Mouse (Mus musculus): ENCODE results near the gene Ino80. TPM values are rescaled to one million over a fixed set of nuclear protein-coding genes. Genes with fewer than 3 reads are reported as not detected.

The Ino80 gene
- polyA plus RNA-seq, 1 experiment from 2014 or later = 3.9 TPM

DNA sequence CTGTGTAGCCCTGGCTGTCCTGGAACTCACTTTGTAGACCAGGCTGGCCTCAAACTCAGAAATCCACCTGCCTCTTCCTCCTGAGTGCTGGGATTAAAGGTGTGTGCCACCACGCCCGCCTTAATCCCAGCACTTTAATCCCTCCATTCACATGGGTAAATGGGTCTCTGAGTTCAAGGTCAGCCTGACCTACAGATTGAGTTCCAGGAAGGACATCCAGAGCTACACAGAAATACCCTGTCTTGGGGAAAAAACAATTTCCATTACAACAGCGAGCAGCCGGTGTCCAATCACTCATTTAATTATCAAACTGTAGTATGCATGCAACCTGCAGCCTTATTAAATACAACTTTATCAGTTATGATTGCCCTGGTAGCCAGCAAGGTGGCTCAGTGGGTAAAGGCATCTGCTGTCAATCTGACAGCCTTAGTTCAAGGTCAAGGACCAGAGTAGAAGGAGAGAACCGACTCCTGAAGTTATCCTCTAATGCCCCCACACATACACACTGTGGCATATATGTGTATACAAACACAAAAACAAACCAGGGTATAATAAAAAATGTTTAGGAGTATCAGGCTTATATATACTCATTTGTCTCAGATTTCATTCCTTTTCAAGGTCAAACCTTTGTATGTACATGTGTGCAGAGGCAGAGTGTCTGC lies 14.2 kb downstream of the Ino80 start:
- H3K27ac ChIP-seq (ENCODE audit: low read length) = no peak overlapping the region
- ATAC-seq (ENCODE audit: low FRiP score, low TSS enrichment) = no peak

DNA sequence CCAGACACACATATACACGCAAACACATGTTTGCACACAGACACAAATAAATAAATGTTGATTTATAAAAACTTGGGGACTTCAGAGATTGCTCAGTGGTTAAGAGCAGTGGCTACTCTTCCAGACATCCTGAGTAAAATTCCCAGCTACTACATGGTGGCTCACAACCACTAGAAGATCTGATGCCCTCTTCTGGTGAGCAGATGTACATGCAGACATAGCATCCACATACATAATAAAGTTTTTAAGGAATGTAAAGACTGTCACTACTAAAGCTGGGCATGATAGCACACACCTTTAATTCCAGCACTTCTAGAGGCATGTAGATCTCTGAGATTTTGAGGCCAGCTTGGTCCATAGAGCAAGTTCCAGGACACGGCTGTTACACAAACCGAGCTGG lies 16.5 kb downstream of the Ino80 start:
- H3K4me2 ChIP-seq (replicated peaks; ENCODE audit: low read depth, low read length) = no peak overlapping the region
- H3K27me3 ChIP-seq (ENCODE audit: insufficient read depth, low read length) = no peaks in the 10 kb centered on the region
- H3K27ac ChIP-seq (ENCODE audit: low read length) = no peak overlapping the region
- H3K9ac ChIP-seq (replicated peaks; ENCODE audit: low read length) = no peak overlapping the region
- 93% methylated on average over 3 of the region's 3 CpGs for WGBS
- H3K9me3 ChIP-seq (ENCODE audit: low read length) = no peaks in the 10 kb centered on the region
- H3K4me1 ChIP-seq (ENCODE audit: insufficient read depth, low read length) = peaks cover 6% of the 10 kb centered on the region; the same call in 1 of the 2 replicates
- H3K4me3 ChIP-seq (ENCODE audit: low read length) = no peak overlapping the region
- ATAC-seq (ENCODE audit: low FRiP score, low TSS enrichment) = no peak
- H3K36me3 ChIP-seq (ENCODE audit: insufficient read depth, low read length) = peaks cover 9% of the 10 kb centered on the region

More for the DNA sequence above, 14.2 kb downstream of the Ino80 start:
- no peak overlapping the region for H3K9ac ChIP-seq (replicated peaks; ENCODE audit: low read length)
- H3K4me3 ChIP-seq (ENCODE audit: low read length) = no peak overlapping the region
- H3K36me3 ChIP-seq (ENCODE audit: insufficient read depth, low read length) = peaks cover 3% of the 10 kb centered on the region; the same call in 1 of the 2 replicates
- H3K27me3 ChIP-seq (ENCODE audit: insufficient read depth, low read length) = no peaks in the 10 kb centered on the region
- H3K9me3 ChIP-seq (ENCODE audit: low read length) = no peaks in the 10 kb centered on the region
- H3K4me1 ChIP-seq (ENCODE audit: insufficient read depth, low read length) = peaks cover 6% of the 10 kb centered on the region; the same call in 1 of the 2 replicates
- WGBS = 86% methylated on average over 5 of the region's 5 CpGs
- no peak overlapping the region for H3K4me2 ChIP-seq (replicated peaks; ENCODE audit: low read depth, low read length)

DNA sequence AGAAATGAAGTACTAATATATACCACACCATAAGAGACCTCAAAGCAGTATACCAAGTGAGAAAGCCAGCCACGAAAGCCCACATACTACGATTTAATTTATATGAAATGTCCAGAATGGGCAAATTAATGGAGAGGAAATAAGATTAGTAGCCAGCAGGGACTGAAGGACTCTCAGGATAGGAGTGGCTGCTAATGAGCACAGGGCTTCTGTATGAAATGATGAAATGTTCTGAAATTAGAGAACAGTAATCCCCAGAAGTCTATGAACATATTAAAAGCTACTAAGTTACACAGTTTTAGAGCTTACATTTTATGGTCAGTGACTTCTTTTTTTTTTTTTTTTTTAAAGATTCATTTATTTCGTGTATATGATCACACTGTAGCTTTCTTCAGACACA lies 22.9 kb downstream of the Ino80 start:
- 92% methylated on average over 3 of the region's 3 CpGs for WGBS
- Histone ChIP-seq H3K9ac (replicated peaks; ENCODE audit: low read length) (no peak overlapping the region), H3K9me3 (ENCODE audit: low read length) (no peaks in the 10 kb centered on the region), H3K27me3 (ENCODE audit: insufficient read depth, low read length) (no peaks in the 10 kb centered on the region), H3K4me3 (ENCODE audit: low read length) (no peak overlapping the region), H3K27ac (ENCODE audit: low read length) (no peak overlapping the region), H3K4me1 (ENCODE audit: insufficient read depth, low read length) (no peaks in the 10 kb centered on the region), H3K4me2 (replicated peaks; ENCODE audit: low read depth, low read length) (no peak overlapping the region), H3K36me3 (ENCODE audit: insufficient read depth, low read length) (peaks cover 29% of the 10 kb centered on the region)
- no peak for ATAC-seq (ENCODE audit: low FRiP score, low TSS enrichment)

DNA sequence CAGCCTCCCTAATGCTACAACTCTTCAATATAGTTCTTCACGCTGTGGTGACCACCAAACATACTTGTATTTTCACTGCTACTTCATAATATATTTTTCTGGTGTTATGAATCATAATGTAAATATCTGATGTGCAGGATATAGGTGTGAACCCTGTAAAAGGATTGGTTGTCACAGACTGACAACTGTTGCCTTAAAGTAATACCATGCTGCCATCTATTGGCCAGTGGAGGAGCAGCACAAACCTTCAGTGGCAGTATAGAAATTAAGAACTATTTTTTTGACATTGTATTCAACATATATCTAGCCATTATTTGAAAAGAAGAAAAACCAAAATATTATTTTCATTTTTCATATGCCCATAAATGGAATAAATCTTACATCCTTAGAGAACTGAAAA lies 40.5 kb downstream of the Ino80 start:
- no peaks in the 10 kb centered on the region for H3K9me3 ChIP-seq (ENCODE audit: low read length)
- no peak overlapping the region for H3K4me2 ChIP-seq (replicated peaks; ENCODE audit: low read depth, low read length)
- ATAC-seq (ENCODE audit: low FRiP score, low TSS enrichment) = no peak
- H3K27ac ChIP-seq (ENCODE audit: low read length) = no peak overlapping the region
- H3K36me3 ChIP-seq (ENCODE audit: insufficient read depth, low read length) = peaks cover 33% of the 10 kb centered on the region
- WGBS = 97% methylated on average over 1 of the region's 1 CpGs
- H3K27me3 ChIP-seq (ENCODE audit: insufficient read depth, low read length) = no peaks in the 10 kb centered on the region
- H3K4me3 ChIP-seq (ENCODE audit: low read length) = no peak overlapping the region
- no peak overlapping the region for H3K9ac ChIP-seq (replicated peaks; ENCODE audit: low read length)
- no peaks in the 10 kb centered on the region for H3K4me1 ChIP-seq (ENCODE audit: insufficient read depth, low read length)

DNA sequence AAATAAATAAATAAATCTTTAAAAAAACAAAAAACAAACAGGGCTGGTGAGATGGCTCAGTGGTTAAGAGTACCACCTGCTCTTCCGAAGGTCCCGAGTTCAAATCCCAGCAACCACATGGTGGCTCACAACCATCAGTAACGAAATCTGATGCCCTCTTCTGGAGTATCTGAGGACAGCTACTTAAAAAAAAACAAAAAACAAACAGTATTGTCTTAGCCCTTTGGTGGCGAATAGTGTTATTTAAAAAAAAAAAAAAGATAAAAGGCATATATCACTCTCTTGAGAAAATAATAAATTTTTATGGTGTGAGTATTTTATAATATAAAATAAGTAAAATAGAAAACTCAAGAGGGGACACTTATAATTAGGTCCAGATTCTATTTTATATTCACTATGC lies 41.0 kb downstream of the Ino80 start:
- H3K4me1 ChIP-seq (ENCODE audit: insufficient read depth, low read length) = no peaks in the 10 kb centered on the region
- no peak for ATAC-seq (ENCODE audit: low FRiP score, low TSS enrichment)
- peaks cover 31% of the 10 kb centered on the region for H3K36me3 ChIP-seq (ENCODE audit: insufficient read depth, low read length)
- WGBS = 91% methylated on average over 4 of the region's 4 CpGs
- H3K27me3 ChIP-seq (ENCODE audit: insufficient read depth, low read length) = no peaks in the 10 kb centered on the region
- no peak overlapping the region for H3K4me2 ChIP-seq (replicated peaks; ENCODE audit: low read depth, low read length)
- no peak overlapping the region for H3K27ac ChIP-seq (ENCODE audit: low read length)
- no peak overlapping the region for H3K4me3 ChIP-seq (ENCODE audit: low read length)
- H3K9me3 ChIP-seq (ENCODE audit: low read length) = no peaks in the 10 kb centered on the region
- H3K9ac ChIP-seq (replicated peaks; ENCODE audit: low read length) = no peak overlapping the region

DNA sequence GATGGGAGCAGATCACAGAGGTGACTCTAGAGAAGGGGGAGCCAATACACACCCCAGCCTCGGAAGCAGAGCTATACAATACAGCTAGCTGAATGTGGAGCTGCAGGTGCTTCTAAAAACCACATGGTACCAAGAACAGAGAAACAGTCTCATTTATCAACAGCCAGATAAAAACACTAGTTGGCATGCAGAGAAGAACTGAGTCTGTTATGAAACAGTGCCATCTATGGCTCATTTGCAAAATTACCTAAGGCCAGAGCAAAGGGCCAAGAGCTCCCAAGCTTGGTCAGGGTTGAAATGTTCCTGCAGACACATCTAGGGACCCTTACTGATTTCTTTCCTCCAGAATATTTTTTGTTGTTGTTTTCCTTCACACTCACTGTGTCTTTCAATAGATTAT lies 63.7 kb downstream of the Ino80 start:
- H3K9me3 ChIP-seq (ENCODE audit: low read length) = no peaks in the 10 kb centered on the region
- no peak overlapping the region for H3K4me3 ChIP-seq (ENCODE audit: low read length)
- no peak overlapping the region for H3K4me2 ChIP-seq (replicated peaks; ENCODE audit: low read depth, low read length)
- H3K9ac ChIP-seq (replicated peaks; ENCODE audit: low read length) = no peak overlapping the region
- 50% methylated on average over 1 of the region's 1 CpGs for WGBS
- H3K4me1 ChIP-seq (ENCODE audit: insufficient read depth, low read length) = no peaks in the 10 kb centered on the region
- H3K36me3 ChIP-seq (ENCODE audit: insufficient read depth, low read length) = peaks cover 41% of the 10 kb centered on the region
- H3K27me3 ChIP-seq (ENCODE audit: insufficient read depth, low read length) = no peaks in the 10 kb centered on the region
- no peak overlapping the region for H3K27ac ChIP-seq (ENCODE audit: low read length)
- no peak for ATAC-seq (ENCODE audit: low FRiP score, low TSS enrichment)

DNA sequence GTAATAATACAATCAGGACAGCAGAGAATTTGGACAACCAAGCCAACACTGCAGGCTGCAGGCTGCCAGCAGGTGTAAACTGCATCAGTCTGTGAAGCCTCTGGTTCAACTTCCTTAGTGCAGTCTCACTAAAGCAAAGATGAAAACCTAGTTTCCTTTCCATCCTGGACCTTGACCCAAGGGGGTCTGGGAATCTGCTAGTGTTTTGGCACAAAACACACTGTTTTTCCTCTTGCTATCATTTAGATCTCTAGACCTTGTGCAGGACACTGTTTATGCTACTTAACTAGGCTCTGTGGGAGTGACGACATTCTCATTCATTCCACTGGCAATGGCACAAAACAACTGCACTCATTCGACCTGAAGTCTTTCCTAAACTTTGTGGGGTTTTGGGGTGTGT lies 65.8 kb downstream of the Ino80 start:
- WGBS = 56% methylated on average over 2 of the region's 2 CpGs
- Histone ChIP-seq H3K4me3 (ENCODE audit: low read length) (no peak overlapping the region), H3K4me2 (replicated peaks; ENCODE audit: low read depth, low read length) (no peak overlapping the region), H3K27me3 (ENCODE audit: insufficient read depth, low read length) (no peaks in the 10 kb centered on the region), H3K9me3 (ENCODE audit: low read length) (no peaks in the 10 kb centered on the region), H3K27ac (ENCODE audit: low read length) (peak overlapping the region; percentile 62; the same call in 1 of the 2 replicates), H3K36me3 (ENCODE audit: insufficient read depth, low read length) (peaks cover 37% of the 10 kb centered on the region), H3K9ac (replicated peaks; ENCODE audit: low read length) (0 out of 2 replicates have a peak overlapping the region, but pooled peaks have one; percentile 9), H3K4me1 (ENCODE audit: insufficient read depth, low read length) (no peaks in the 10 kb centered on the region)
- ATAC-seq (ENCODE audit: low FRiP score, low TSS enrichment) = no peak

DNA sequence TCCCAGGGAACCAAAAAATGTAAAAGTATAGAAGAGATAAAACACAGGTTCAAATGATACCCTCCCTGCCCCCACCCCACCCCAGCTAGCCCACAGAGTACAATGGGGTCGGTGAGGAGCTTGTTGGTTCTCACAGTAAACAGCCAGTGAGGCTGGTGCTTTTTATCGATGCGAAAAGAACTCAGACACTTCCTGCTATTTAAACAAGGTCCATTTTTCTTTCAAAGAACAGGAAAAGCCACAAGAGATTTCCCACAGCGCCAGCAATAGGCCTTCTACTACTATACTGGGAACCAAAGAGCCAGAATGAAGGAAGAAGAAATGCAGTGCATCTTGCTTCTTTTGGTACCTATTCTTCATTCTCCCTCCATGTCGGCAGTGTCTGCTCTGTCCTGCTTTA lies 66.5 kb downstream of the Ino80 start:
- no peak overlapping the region for H3K4me3 ChIP-seq (ENCODE audit: low read length)
- peaks cover 37% of the 10 kb centered on the region for H3K36me3 ChIP-seq (ENCODE audit: insufficient read depth, low read length)
- no peak overlapping the region for H3K4me2 ChIP-seq (replicated peaks; ENCODE audit: low read depth, low read length)
- ATAC-seq (ENCODE audit: low FRiP score, low TSS enrichment) = no peak
- WGBS = 75% methylated on average over 5 of the region's 5 CpGs
- peak overlapping the region; percentile 62 for H3K27ac ChIP-seq (ENCODE audit: low read length)
- no peaks in the 10 kb centered on the region for H3K27me3 ChIP-seq (ENCODE audit: insufficient read depth, low read length)
- H3K9ac ChIP-seq (replicated peaks; ENCODE audit: low read length) = no peak overlapping the region
- H3K4me1 ChIP-seq (ENCODE audit: insufficient read depth, low read length) = no peaks in the 10 kb centered on the region
- H3K9me3 ChIP-seq (ENCODE audit: low read length) = no peaks in the 10 kb centered on the region

DNA sequence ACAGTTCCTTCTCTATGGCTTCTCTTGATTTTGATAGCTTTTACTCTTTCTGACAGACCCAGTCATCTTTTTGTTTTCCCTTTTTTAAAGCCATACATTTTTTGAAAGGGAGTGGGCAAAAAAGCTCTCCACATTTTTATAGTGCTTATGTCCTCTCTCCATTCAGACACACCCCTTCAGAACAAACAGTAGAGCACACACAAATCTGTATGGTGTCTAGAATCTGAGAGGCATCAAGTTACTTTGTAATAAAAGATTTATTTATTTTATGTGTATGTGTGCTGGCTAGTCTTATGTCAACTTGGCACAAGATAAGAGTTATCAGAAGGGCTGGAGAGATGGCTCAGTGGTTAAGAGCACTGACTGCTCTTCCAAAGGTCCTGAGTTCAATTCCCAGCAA lies 68.8 kb downstream of the Ino80 start:
- H3K27me3 ChIP-seq (ENCODE audit: insufficient read depth, low read length) = no peaks in the 10 kb centered on the region
- no peak overlapping the region for H3K4me2 ChIP-seq (replicated peaks; ENCODE audit: low read depth, low read length)
- peaks cover 47% of the 10 kb centered on the region for H3K36me3 ChIP-seq (ENCODE audit: insufficient read depth, low read length)
- no peaks in the 10 kb centered on the region for H3K4me1 ChIP-seq (ENCODE audit: insufficient read depth, low read length)
- no peaks in the 10 kb centered on the region for H3K9me3 ChIP-seq (ENCODE audit: low read length)
- peak overlapping the region; percentile 81 for H3K27ac ChIP-seq (ENCODE audit: low read length)
- no peak overlapping the region for H3K9ac ChIP-seq (replicated peaks; ENCODE audit: low read length)
- ATAC-seq (ENCODE audit: low FRiP score, low TSS enrichment) = no peak
- no peak overlapping the region for H3K4me3 ChIP-seq (ENCODE audit: low read length)

DNA sequence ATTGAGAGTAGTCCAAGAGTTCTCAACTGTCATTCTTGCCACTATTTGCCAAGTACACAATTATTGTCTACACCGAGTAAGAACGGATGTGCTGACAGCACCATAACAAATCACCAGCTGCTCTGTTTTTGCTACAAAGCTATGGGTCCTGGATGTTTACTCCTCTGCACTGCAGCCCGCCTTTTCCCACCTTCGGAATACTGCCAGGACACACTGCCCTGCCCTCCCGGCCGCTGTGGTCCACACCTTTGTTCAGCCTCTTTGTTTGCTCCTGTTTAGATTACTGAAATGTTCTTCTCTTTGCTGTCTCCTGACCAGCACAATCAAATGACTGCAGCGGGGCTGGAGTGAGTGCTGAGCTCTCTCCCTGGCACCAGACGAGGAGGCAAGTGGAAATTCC lies 69.2 kb downstream of the Ino80 start:
- no peak overlapping the region for H3K9ac ChIP-seq (replicated peaks; ENCODE audit: low read length)
- no peak overlapping the region for H3K4me2 ChIP-seq (replicated peaks; ENCODE audit: low read depth, low read length)
- no peaks in the 10 kb centered on the region for H3K9me3 ChIP-seq (ENCODE audit: low read length)
- peaks cover 47% of the 10 kb centered on the region for H3K36me3 ChIP-seq (ENCODE audit: insufficient read depth, low read length)
- ATAC-seq (ENCODE audit: low FRiP score, low TSS enrichment) = 0 out of 2 replicates have a peak, but pooled peaks have one; percentile 61
- WGBS = 60% methylated on average over 8 of the region's 8 CpGs
- H3K4me3 ChIP-seq (ENCODE audit: low read length) = no peak overlapping the region
- H3K27ac ChIP-seq (ENCODE audit: low read length) = peak overlapping the region; percentile 81
- no peaks in the 10 kb centered on the region for H3K4me1 ChIP-seq (ENCODE audit: insufficient read depth, low read length)
- H3K27me3 ChIP-seq (ENCODE audit: insufficient read depth, low read length) = no peaks in the 10 kb centered on the region
